Mouse (Mus musculus) heart, embryonic 11.5 days (tissue): ENCODE measurements around the gene Gpc5. TPM values are rescaled to one million over a fixed set of nuclear protein-coding genes. Genes with fewer than 3 reads are reported as not detected.
"Not testable (repeated sequence)": the region's sequence is repeated elsewhere in the genome, so short reads cannot be mapped to it uniquely, and the experiment has no call there.

ENCODE experiments used
- ATAC-seq: fragments of 200-750 bp; cut with Nextera tagmentation; replicated peaks from 2 replicates; pipeline ENCODE4 v1.8.0; 2017; ENCODE audit warnings: moderate library complexity; ENCODE audit not compliant: insufficient number of reproducible peaks, low FRiP score, low TSS enrichment
- H3K27ac ChIP-seq: fragments of 300-500 bp; sonication (generic); 2 replicates; pipeline ENCODE4 v1.5.1; 2014; ENCODE audit warnings: mild to moderate bottlenecking, low read depth, low read length
- H3K27me3 ChIP-seq: fragments of 300-500 bp; sonication (generic); 2 replicates; pipeline ENCODE4 v1.6.1; 2014; ENCODE audit warnings: mild to moderate bottlenecking, low read length, mixed read lengths; ENCODE audit not compliant: control insufficient read depth, insufficient read depth
- H3K36me3 ChIP-seq: fragments of 300-500 bp; sonication (generic); 2 replicates; pipeline ENCODE4 v1.6.1; 2014; ENCODE audit warnings: mild to moderate bottlenecking, low read length, moderate library complexity, mixed read lengths; ENCODE audit not compliant: control insufficient read depth, insufficient read depth
- H3K4me1 ChIP-seq: fragments of 300-500 bp; sonication (generic); 2 replicates; pipeline ENCODE4 v1.6.1; 2014; ENCODE audit warnings: low read length; ENCODE audit not compliant: control insufficient read depth, insufficient read depth
- H3K4me2 ChIP-seq: fragments of 300-500 bp; sonication (generic); 2 replicates; pipeline ENCODE4 v1.6.1; 2014; ENCODE audit warnings: mild to moderate bottlenecking, moderate library complexity
- H3K4me3 ChIP-seq: fragments of 300-500 bp; sonication (generic); 2 replicates; pipeline ENCODE4 v1.5.1; 2014; ENCODE audit warnings: low read depth, low read length
- H3K9ac ChIP-seq: fragments of 300-500 bp; sonication (generic); 2 replicates; pipeline ENCODE4 v1.6.1; 2014; ENCODE audit warnings: mild to moderate bottlenecking, low read depth, low read length, moderate library complexity
- H3K9me3 ChIP-seq: fragments of 300-500 bp; sonication (generic); replicated peaks from 2 replicates; pipeline ENCODE4 v1.6.1; 2016; ENCODE audit warnings: low read length; ENCODE audit not compliant: control insufficient read depth
- WGBS: fragments of 180-500 bp; shearing (Covaris S2); extraction: QIAGEN DNeasy Blood & Tissue Kit; methylation state at CpG from one replicate; pipeline ENCODE4 v1.1.7; 2014; ENCODE audit not compliant: insufficient replicate concordance; 5-methylcytosine and 5-hydroxymethylcytosine counted together
- polyA plus RNA-seq: library from polyadenylated mRNA; unstranded; fragments of >200 nt; fragmentation: Nextera tagmentation; extraction: Ambion mirVana; gene quantifications from 2 replicates; pipeline ENCODE4 v1.2.1, GENCODE M21; 2014

Gpc5 gene
- polyA plus RNA-seq, 1 experiment from 2014 or later = 0.53 TPM

GRCm38 (mm10) chr14:115051106-115051760 lies 40.8 kb upstream of the Gpc5 start:
- H3K4me3 ChIP-seq = no peak overlapping the region
- peaks cover 2% of the 10 kb centered on the region; the same call in 1 of the 2 replicates for H3K36me3 ChIP-seq
- H3K4me2 ChIP-seq = no peak overlapping the region
- H3K4me1 ChIP-seq = no peaks in the 10 kb centered on the region
- no peaks in the 10 kb centered on the region for H3K9me3 ChIP-seq
- H3K9ac ChIP-seq = no peak overlapping the region
- no peak overlapping the region for H3K27ac ChIP-seq
- WGBS = 76% methylated on average over 5 of the region's 5 CpGs
- no peaks in the 10 kb centered on the region for H3K27me3 ChIP-seq
- ATAC-seq = no peak

- Histone ChIP-seq H3K9me3 (no peaks in the 10 kb centered on the region), H3K36me3 (no peaks in the 10 kb centered on the region), H3K9ac (no peak overlapping the region), H3K4me3 (no peak overlapping the region), H3K4me1 (no peaks in the 10 kb centered on the region), H3K27ac (no peak overlapping the region), H3K4me2 (no peak overlapping the region), H3K27me3 (no peaks in the 10 kb centered on the region)
- no peak for ATAC-seq
- WGBS = 88% methylated on average over 4 of the region's 4 CpGs
Measured at GRCm38 (mm10) chr14:115052371-115052770, 39.6 kb upstream of the Gpc5 start.

DNA sequence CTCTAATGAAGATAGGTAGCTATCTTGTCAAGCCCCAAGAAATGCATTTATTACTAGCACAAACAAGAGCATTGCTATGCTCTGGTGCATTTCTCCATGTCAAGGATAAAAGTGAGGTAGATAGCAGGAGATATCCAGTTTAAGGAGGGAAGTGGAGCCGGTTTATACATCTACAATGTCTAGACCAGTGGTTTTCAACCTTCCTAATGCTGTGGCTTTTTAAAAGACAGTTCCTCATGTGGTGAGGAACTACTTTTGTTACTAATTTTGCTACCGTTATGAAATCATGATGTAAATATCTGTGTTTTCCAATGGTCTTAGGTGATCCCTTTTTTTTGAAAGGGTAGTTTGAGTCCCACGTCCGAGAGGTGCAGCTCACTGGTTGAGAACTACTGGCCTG lies 37.8 kb upstream of the Gpc5 start:
- H3K9me3 ChIP-seq = no peaks in the 10 kb centered on the region
- no peak overlapping the region for H3K4me2 ChIP-seq
- H3K36me3 ChIP-seq = no peaks in the 10 kb centered on the region
- no peaks in the 10 kb centered on the region for H3K4me1 ChIP-seq
- WGBS = 92% methylated on average over 4 of the region's 4 CpGs
- H3K27me3 ChIP-seq = no peaks in the 10 kb centered on the region
- no peak for ATAC-seq
- no peak overlapping the region for H3K9ac ChIP-seq
- no peak overlapping the region for H3K27ac ChIP-seq
- H3K4me3 ChIP-seq = no peak overlapping the region

DNA sequence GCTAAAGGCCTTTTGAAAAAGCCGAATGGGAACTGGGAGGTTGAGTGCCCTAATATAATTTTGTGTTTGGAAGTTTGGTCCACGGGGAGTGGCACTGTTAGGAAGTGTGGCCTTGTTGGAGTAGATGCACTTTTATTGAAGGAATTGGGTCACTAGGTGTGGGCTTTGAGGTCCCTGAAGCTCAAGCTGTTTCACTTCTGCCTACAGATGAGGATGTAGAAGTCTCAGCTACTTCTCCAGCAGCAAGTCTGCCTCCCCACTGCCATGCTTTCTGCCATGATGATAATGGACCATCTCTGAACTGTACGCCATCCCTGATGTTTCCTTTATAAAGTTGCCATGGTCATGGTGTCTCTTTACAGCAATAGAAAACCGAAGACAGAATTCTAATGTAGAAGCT lies 34.5 kb upstream of the Gpc5 start:
- Histone ChIP-seq H3K27ac (no peak overlapping the region), H3K27me3 (no peaks in the 10 kb centered on the region), H3K36me3 (no peaks in the 10 kb centered on the region), H3K4me1 (no peaks in the 10 kb centered on the region), H3K9me3 (no peaks in the 10 kb centered on the region), H3K4me2 (no peak overlapping the region), H3K9ac (no peak overlapping the region), H3K4me3 (no peak overlapping the region)
- ATAC-seq = no peak
- 80% methylated on average over 4 of the region's 4 CpGs for WGBS

DNA sequence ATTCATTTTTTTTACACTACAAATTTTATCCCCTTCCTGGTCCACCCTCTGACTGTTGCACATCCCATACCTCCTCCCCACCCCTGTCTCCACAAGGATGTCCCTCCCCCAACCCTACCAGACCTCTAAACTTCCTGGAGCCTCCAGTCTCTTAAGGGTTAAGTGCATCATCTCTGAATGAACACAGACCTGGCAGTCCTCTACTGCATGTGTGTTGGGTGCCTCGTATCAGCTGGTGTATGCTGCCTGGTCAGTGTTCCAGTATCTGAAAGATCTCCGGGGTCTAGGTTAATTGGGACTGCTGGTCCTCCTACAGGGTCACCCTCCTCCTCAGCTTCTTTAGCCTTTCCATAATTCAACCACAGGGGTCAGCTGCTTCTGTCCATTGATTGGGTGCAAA lies 25.9 kb upstream of the Gpc5 start:
- not testable (repeated sequence) for ATAC-seq, H3K27me3 ChIP-seq, H3K4me1 ChIP-seq, H3K4me2 ChIP-seq, H3K36me3 ChIP-seq, H3K9ac ChIP-seq, H3K27ac ChIP-seq, H3K9me3 ChIP-seq, H3K4me3 ChIP-seq
- 54% methylated on average over 2 of the region's 2 CpGs for WGBS

DNA sequence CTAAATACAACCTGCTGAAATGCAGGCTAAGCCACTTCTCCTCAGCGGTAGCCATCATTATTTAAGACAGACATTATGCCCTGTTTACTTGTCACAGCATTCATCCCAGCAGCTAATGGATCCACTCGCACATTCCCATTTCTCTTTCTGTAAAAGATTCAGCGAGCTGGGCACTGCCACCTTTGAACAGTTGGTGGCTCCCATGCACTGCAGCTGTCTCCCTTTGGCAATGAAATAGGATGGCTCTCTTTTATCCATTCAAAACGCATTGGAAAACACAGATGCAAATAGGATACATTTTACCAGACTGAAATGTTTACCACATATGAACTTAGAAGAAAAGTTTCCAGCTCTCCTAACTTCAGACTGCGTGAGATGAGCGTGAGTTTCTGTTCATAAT lies 21.5 kb upstream of the Gpc5 start:
- Histone ChIP-seq H3K27me3 (no peaks in the 10 kb centered on the region), H3K27ac (no peak overlapping the region), H3K4me2 (no peak overlapping the region), H3K9ac (no peak overlapping the region), H3K4me1 (no peaks in the 10 kb centered on the region), H3K4me3 (no peak overlapping the region), H3K9me3 (no peaks in the 10 kb centered on the region), H3K36me3 (no peaks in the 10 kb centered on the region)
- ATAC-seq = no peak
- WGBS = 45% methylated on average over 6 of the region's 6 CpGs

DNA sequence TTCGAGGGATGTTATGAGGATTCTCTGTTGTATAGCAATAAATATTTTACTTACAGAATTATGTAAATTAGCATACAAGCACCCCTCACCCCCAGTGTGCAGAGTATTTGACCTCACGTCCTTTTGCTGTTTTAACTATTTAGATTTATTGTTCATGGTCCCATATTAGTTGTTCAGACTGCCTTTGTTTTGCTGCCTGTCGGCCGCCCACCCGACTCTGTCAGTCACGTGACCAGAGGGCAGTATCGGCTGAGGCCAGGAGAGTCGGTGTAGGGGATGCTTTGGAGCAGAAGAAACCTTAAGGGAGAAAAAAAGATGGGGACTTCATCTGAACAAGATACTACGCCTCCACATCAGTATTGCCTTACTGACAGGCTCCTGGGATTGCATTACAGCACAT lies 14.7 kb upstream of the Gpc5 start:
- H3K9ac ChIP-seq = no peak overlapping the region
- H3K27me3 ChIP-seq = no peaks in the 10 kb centered on the region
- 53% methylated on average over 9 of the region's 9 CpGs for WGBS
- no peak overlapping the region for H3K4me2 ChIP-seq
- H3K4me1 ChIP-seq = no peaks in the 10 kb centered on the region
- H3K27ac ChIP-seq = no peak overlapping the region
- no peak for ATAC-seq
- H3K36me3 ChIP-seq = no peaks in the 10 kb centered on the region
- no peaks in the 10 kb centered on the region for H3K9me3 ChIP-seq
- no peak overlapping the region for H3K4me3 ChIP-seq

GRCm38 (mm10) chr14:115078064-115078463 lies 14.0 kb upstream of the Gpc5 start:
- ATAC-seq = no peak
- WGBS = 73% methylated on average over 7 of the region's 7 CpGs
- H3K27me3 ChIP-seq = no peaks in the 10 kb centered on the region
- H3K36me3 ChIP-seq = no peaks in the 10 kb centered on the region
- H3K9ac ChIP-seq = no peak overlapping the region
- H3K9me3 ChIP-seq = no peaks in the 10 kb centered on the region
- no peak overlapping the region for H3K27ac ChIP-seq
- H3K4me1 ChIP-seq = no peaks in the 10 kb centered on the region
- no peak overlapping the region for H3K4me2 ChIP-seq
- no peak overlapping the region for H3K4me3 ChIP-seq

DNA sequence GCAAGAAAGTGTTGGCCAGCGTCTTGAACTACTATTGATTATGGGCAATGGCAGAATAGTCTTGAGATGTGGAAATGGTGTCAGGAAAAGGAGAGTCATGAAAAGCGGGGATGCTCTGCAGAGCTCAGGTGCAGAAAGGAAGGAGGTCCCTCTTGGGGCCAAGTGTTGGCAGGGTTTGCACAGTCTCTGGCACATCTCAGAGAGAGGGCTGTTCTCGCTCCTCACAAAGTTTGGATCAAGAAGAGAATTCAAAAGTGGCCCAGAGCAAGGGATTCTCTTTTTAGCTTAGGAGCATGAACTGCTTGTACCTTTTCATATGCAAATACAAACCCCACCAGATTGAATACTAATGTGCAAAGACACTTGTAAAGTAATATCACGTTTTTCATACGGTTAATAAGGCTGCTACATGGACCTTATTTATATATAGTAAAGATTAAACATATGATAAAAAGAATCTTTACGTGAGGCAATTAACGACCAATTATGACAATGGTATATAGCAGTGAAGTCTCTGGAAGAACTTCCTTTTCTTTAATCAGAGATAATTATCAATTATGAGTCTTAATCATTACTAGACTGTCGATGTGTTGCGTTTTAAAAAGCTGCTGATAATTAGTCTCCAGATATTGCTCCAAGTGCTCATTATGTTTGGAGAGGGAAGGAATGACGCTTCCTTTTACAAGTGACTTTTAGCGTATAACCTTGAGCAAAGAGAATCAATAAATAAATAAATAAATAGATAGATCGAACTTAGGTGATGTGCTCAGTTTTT lies 10.1 kb upstream of the Gpc5 start:
- Histone ChIP-seq H3K9ac (no peak overlapping the region), H3K4me1 (no peaks in the 10 kb centered on the region), H3K4me2 (no peak overlapping the region), H3K4me3 (no peak overlapping the region), H3K9me3 (no peaks in the 10 kb centered on the region), H3K27me3 (no peaks in the 10 kb centered on the region), H3K36me3 (no peaks in the 10 kb centered on the region), H3K27ac (no peak overlapping the region)
- ATAC-seq = no peak
- WGBS = 82% methylated on average over 12 of the region's 12 CpGs
